Mouse (Mus musculus) retina, postnatal 7 days (tissue): ENCODE measurements around the gene Tex35.

Source experiments
- DNase-seq: peaks from one replicate; pipeline ENCODE4 v3.0.0-alpha.2; 2012; ENCODE audit warnings: low read depth, low spot score

Gene Tex35

DNA sequence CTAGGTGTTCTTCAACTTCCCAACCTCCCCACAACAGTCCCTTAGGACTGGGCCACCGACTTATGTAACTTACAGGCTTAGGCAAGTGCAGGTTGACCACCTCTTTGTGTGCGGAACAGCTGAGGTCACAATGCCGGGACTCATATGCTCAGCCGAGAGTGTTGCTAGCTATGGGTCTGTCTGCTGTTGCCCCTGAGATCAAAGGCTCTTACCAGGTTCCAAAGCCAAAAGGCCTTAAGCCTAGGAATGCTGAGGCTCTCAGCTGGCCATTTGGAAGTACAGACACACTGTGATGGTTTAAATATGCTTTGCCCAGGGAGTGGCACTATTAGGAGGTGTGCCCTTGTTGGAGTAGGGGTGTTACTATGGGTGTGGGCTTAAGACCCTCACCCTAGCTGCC lies at the start of gene Tex35:
Gene Tex35, minus strand, starts transcription at position 101 of the 400 bp plus-strand sequence.
- DNase-seq, result no peak

DNA sequence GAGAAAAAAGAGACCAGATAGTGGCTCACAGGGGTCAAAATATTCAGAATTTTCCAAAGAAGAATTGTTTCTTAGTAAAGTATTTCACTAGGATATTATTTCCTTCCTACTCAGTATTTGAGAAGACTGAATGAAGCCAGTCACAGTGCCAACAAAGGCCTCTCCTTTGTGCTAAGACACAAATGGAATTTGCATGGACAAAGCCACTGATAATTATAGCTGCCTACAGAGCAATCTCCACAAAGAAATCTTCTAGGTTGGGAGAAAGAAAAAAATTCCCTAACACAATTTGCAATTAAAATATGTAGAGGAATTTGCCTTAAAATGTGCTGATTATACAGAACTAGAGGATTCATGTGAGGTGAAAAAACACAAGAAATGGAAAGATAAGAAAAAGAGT lies 45.3 kb upstream of the Tex35 start:
- no peak for DNase-seq

DNA sequence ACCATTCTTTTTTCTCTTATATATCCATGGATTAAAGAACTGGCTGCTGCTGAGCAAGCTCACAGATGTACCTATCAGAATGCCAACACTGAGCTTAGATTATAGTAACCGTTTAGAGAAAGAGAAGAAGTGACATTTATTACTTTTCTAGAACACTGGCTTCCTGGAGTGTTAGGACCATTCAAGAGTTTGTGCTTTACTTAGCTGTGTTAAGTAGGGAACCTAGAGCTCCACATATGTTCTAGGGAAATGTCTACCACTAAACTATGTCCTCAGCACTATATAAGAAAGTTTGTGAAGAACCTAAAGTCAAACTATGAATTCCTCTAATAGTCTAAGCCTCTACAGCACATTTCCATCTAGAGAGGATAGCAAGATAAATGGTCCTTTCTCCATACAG lies 41.6 kb upstream of the Tex35 start:
- DNase-seq, result no peak

DNA sequence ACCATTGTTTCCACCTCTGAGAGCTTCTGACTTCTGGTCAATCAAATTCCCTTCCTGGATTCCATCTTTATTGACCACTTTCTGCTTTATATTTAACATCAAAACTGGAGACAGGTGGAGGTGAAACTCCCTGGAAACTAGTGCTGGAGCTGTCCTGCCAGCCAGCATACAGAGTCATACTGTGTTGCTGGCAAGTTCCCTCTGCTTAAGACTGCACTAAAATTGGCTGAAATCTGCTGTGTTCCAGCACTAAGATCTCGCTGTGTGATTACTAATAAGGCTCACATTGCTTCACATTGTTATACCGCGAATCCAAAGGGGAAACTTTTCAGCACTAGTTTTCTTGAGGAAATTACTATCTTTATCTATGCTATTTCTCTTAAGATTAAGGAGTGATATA lies 36.1 kb upstream of the Tex35 start:
- DNase-seq, result no peak

DNA sequence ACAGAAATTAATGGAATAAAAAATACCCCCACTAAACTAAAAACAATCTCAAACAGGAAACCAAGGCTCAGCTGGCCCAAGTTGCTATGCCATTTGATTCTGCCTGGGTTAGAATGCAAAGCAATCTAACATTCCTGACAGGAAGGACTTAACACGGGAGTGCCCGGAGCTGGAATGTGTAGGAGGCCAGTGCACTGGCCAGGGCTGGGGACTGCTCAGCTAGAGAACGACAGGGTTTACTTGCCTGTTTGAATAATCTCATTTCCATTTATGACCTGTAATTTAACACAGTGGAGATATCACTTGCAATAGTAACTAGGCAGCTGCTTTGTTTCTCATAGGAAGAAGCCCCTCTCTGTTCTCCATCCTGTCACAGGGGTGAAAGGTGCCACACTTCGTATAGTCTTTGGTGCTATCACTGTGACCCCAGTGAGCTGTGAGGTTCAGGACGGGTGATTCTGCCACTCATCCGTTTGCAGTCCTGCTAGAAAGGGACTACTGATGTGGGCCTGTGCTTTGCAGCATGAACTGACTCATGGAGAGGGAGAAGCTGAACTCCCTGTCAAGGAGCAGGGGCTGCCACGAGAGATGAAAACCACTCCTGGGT lies 34.9 kb upstream of the Tex35 start:
- DNase-seq, result no peak

DNA sequence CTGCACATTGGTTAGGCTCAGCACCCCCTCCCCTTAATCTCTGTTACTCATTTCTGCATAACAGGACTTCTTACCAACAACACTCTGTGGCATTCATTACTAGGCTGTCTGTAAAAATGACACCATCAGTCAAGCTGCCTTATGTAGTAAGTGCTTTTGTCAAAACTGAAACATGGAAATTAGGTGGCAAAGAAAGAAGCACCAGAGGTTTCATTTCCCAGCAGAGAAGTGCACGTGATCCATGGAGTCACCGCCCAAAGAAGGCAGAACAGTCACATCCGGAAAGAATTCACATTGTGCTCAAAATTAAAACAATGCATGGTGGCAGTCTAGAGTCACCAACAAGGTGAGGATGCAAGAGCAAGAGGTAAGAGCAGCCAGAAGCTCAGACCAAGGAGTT lies 32.5 kb upstream of the Tex35 start:
- no peak for DNase-seq

DNA sequence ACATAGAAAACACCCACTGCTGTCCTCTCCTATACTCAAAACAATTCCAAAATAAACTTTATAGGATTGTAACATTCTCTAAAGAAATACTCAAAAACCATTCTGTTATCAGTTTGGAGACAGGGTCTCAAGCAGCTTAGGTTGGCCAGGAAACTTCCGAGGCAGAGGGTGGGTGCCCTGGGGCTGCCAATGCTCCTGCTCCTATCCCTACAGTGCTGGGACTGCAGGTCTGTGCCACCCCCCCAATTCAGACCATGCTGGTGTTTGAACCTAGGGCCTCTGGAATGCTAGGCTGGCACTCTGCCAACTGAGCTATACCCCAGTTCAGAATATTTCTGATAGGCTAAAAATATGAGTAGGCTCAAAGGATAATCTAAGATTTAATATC lies 29.4 kb upstream of the Tex35 start:
- no peak for DNase-seq

DNA sequence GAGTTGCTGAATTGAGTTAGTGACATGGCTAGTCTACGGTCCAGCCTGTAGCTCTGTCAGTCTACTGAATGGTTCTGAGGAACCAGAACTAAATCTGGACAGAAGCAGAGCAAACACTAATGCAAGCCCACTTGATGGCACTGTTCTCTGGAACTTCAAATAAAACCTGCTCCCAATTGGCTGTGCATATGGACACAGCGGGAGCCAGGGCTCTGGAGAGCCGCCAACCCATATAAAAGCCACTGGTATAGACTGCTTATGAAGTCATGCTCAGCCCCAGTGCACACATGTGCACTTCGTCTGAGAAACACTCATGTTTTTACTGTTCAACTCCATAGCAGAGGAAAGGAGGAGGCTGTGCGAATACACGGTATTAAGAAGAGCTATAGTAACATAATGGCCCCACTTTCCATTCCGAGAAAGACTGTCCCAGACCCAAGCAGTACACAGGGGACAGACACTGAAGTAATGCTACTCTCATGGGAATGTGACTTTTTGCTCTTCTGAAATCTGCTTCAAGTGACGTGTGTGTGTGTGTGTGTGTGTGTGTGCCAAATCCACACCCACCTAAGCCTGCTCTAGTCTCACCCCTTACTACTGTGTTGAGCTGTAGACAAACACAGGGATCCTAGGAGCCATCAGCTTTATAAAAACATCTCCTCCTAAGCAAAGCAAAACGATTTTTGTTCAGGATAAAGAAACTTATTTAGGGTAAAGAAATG lies 28.8 kb upstream of the Tex35 start:
- DNase-seq, result peak; percentile 4

DNA sequence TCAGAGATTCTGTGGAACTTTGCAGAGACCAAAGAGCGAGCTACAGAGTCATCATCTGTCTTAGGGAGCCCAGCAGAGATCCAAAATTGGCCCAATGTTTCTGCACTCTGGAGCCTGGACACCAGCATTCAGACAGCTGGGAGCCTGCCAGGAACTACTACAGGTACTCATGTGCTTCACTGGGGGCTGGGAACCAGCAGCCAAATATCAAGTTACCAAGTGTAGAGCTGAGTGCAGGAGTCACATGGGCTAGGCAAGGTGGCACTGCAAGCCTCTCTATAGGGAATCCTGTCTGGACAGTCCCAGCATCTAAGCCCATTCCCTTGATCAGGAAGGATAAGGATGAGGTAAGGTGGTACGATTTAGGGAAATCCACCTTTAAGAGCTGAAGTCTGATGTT lies 19.7 kb upstream of the Tex35 start:
- DNase-seq, result no peak

DNA sequence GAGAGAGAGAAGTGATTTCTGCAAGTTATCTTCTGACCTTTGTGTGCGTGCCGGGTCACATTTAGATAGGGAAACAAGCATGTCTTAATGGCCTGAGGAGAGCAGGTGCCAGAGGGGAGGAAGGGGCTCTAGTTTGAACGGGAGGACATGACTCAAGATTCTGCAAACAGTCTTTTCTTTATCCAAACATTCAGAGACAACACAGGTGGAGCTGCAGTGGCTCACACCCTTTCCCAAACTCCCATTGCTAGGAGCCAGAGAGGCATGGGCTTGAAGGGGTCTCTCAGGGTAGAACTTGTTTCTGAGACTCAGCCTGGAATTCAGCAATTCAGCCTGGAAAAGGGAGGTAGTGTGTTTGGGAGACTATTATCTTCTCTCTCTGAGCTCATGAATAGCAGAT lies 15.4 kb upstream of the Tex35 start:
- no peak for DNase-seq

DNA sequence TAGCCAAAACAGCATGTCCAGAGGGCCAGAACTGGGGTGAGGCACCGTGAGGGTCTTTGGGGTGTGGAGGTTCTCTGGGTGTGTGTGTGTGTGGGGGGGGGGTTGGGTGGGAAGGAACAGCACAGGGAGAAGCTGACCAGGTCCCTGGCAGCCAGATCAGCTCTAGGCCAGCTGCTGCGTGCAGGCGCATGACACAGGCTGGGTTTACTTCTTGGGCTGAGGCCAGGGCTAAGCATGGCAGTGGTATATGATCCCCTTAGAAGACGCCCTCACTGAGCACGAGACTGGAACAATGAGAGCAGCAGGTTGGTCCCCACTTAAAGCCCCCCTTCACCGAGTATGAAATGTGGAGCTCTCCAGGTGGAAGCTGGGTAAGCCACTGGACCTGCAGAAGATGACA lies 10.7 kb upstream of the Tex35 start:
- no peak for DNase-seq

DNA sequence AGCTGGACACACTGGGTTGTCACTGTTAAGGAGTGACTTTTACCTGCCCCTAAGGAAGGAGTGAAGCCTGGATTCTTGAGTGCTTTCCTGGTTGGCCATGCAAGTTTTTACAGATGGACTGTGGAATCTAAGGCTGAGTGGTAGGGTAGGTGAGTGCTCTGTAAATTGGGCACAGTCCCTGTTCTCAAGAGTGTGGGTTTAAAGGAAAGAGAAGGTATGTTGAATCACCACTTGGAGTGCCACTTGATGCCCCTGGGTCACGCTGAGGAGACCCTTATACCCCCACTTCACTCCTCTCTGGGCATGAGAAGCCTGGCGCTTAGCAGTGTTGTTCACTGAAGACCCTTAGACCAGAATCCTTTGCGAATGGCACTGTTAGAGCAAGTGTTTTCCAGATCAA lies 9.0 kb upstream of the Tex35 start:
- no peak for DNase-seq

DNA sequence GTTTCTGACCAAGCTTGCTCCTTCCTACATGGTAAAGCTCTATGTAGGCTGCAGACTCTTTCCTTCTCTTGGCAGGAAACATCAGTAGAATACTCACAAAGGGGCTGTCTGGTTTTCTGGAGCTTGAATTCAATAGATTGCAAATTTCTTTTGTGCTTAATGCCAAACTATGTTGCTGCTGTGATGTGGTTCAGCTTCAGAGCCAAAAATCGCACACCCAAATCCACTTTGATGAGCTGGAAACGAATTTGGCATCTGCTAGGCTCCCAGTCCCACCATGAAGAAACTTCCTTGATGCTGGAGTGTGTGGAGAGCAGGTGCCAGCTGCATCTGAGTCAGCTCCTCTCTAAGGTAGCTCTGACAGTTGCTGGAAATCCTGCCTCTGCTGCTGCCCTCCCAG lies 6.0 kb upstream of the Tex35 start:
- DNase-seq, result no peak

DNA sequence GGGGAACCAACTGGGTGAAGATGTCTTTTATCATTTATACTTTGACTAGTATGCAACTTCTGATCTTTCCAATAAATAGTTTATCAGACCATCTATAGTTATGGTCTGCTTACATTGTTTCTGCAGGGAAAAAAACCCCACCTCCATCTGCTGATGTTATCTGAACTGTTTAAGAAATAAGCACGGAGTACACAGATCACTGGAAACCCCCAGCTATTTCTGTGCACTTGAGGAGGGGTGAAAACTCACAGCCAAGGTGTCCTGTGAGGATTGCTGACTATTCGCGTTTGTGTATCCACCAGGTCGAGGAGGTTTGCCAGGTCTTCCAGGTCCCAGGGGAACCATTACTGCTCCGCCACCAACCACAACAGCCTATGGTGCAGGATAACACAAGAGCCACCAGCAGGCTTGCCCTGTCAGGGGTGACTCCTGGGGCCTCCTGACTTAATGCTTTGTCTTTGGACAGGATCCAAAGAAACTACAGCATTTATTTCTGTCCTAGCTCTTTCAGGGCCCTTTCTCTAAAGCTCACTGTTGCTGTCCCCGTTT lies 1.9 kb upstream of the Tex35 start:
- no peak for DNase-seq

DNA sequence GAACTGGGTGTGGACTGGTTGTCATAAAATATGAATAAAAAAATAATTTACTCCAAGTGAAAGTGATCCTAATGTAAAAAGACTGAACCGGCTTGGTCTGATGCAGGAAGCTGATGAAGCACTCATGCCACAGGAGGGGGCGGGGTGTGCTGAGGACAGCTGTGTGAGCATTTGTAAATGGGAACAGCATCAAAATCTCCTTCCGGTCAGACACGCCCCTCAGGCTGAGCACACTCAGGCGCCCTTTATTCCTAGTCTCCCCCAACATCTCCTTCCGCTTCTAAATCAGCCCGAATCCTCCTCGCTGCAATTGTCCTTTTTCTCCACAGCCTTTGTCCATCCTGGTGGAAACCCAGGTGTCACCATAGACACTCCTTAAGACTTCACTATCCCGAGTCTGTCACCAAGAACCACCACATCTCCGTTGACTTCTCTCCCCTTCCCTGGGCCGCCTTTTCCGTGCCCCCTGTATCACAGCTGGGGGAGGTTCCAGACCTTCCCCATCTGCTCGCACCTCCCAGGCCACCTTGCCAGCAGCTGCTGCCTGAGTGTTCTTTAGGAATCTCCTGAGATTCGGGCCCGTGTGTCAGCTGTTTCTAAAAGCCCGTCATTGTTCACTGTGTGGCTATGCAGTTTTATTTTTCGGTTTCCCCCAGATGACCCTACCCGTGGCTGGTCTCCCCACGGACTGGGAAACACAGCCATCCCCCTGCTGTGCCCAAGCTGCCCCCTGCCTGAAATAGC lies 7.2 kb downstream of the Tex35 start:
- no peak for DNase-seq

DNA sequence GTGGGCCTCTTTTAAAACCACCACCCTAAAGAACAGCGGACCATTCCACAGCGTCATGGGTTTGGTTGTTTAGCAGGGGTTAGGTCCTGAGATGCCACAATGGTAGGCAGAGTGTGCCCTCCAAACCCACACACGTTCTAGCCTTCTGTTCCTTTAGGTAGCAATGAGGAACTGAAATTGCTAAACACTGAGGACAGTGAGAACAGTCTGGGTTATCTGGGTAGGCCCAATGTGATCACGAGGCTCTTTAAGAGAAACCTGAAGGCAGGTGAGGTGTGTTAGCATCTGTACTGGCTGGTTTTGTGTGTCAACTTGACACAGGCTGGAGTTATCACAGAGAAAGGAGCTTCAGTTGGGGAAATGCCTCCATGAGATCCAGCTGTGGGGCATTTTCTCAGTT lies 12.9 kb downstream of the Tex35 start:
- no peak for DNase-seq

DNA sequence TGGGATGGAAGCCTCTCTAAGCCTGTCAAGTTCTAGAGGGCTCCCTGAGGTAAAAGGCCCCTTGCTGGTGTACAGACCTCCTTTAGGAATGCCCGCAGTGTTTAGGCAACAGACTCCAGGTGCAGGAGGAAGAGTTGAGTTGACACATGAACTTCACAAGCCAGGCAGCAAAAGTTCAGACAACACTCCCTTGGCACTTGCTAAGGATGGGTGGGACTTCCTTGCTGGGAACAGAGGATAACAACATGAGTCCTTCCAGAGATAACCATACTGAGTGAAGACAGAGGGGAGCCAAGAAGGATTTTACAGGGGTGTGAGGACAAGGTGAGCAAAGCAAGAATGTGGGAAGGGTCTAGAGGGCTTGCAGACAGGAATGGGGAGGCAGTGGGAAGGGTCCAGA lies 15.9 kb downstream of the Tex35 start:
- no peak for DNase-seq

DNA sequence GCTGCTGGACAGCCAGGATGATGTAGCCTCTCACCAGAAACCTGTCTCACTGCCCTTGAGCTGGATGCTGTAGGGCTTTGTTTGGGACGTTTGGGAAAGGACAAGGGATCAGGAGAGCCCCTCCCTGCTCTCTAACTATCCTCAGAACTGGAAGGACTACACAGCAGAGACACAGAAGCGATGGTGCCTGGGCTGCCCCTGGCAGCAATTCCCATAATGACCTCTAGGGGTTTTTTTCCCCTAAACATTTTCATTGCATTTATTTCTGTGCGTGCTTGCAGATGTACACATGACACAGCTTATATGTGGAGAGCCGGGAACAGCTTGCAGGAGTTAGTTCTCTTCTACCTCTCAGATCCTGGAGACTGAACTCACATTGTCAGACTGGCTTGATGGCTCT lies 16.3 kb downstream of the Tex35 start:
- no peak for DNase-seq

DNA sequence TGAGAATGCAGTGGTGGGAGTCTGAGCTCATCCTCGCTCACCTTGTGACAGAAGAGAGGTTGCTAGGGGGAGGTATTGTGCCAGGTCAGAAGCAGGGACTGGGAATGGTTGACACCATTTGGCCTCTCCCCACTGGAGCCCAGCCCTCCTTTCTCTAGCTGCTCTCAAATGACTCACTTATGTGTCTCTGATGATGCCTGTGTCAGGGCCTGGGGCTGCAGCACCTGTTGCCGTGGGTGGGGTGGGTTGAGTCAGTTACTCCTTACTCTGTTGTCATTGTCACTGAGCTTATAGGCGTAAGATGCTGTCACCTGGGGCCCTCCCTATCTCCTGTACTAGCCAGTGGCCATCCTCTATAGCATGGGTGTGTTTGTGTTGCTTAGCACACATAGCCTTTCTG lies 17.6 kb downstream of the Tex35 start:
- no peak for DNase-seq

DNA sequence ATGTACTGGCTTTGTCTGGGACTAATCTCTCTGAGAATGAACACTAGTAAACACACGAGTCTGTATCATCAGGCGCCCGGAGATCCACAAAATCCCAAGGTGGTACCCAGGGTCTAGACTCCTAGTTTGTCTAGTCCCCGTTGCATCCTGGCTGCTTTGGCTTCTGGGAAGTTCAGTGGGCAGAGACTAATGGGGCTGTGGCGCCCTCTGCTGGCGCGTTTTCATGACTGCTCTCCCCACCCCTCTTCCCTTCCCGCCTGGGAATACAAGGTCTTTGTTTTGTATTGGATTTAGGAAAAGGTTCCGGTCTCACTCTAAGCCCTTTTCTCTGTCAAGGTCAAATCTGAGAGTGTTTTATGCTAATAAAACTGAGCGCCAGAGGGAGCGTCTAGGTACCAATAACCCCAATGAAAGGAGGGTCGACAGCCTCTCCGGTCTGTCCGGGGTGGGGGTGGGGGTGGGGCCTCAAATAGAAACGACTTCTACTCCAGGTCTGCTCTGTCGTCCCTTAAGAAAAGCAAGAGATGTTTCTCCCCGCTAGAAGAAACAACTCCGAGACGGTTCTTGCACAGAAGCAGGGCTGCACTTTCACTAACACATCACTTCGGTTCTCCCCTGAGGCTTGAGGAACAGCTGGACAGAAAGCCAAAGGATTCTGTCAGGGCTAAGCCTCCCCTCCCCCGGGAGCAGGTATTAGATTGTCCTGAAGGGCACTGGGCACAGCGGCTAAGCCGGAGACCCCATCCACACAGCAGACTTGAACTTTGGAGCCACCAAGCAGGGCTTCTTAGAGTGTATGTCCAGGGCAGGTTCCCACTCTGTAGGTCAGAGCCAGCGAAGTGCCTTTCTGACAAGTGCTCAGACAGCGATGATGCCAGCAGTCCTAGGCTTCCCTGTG lies 22.1 kb downstream of the Tex35 start:
- peak; percentile 57 for DNase-seq

DNA sequence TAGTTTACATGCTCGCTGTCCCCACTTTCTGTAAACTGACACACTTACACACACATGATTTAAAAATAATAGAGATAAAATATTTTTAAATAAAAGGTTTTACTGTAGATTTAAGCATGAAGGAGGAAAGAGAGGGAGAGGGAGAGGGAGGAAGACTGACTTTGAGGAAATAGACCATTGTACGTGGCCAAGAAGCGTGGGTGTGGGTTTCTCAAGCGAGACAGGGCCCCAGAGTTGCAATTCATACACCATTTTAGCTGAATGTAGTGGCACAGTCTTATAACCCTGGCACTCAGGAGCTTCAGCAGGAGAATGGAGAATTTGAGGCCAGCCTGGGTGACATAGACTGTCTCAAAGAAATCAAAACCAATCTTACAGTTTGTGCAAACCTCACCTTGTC lies 25.5 kb downstream of the Tex35 start:
- DNase-seq, result no peak

DNA sequence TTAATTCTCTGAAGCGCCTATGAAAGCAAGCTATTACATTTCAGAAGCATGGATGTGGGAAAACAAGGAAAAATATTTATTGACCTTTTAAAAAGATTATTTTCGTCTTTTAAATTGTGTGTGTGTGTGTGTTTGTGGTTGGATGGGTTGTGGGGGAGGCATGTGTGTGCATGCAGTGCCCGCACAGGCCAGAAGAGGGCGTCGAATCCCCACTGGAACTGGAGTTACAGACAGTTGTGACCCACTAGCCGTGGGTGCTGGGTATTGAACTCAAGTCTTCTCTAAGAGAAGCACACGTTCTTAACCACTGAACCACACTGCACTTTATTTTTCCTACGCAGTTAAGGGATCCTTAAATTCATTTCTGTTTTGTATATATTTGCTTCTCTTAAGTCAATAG lies 26.5 kb downstream of the Tex35 start:
- no peak for DNase-seq
